Mouse (Mus musculus) heart, adult 2 months (tissue): Measurements from ENCODE around the gene Arhgef25. TPM values are rescaled to one million over a fixed set of nuclear protein-coding genes. Genes with fewer than 3 reads are reported as not detected.

Experiments used
- DNase-seq, 2 experiments: peaks; one replicate each; pipeline ENCODE4 v3.0.0; 2021
- H3K27ac ChIP-seq: fragments of 200-600 bp; 2 replicates; pipeline ENCODE4 v1.8.1; 2022
- H3K27me3 ChIP-seq: fragments of 200-500 bp; 2 replicates; pipeline ENCODE4 v1.6.1; 2012; ENCODE audit warnings: mild to moderate bottlenecking, low read length, inconsistent platforms, mixed read lengths; ENCODE audit not compliant: control insufficient read depth, insufficient read depth
- H3K36me3 ChIP-seq: fragments of 200-500 bp; 2 replicates; pipeline ENCODE4 v1.6.1; 2012; ENCODE audit warnings: low read length, inconsistent platforms; ENCODE audit not compliant: control insufficient read depth, insufficient read depth
- H3K4me1 ChIP-seq: fragments of 200-500 bp; 2 replicates; pipeline ENCODE4 v1.6.1; 2011; ENCODE audit warnings: low read length; ENCODE audit not compliant: control insufficient read depth, insufficient read depth
- H3K4me3 ChIP-seq: fragments of 200-600 bp; 2 replicates; pipeline ENCODE4 v1.8.1; 2022
- H3K79me2 ChIP-seq: fragments of 200-500 bp; replicated peaks from 2 replicates; pipeline ENCODE4 v1.6.1; 2012; ENCODE audit warnings: mild to moderate bottlenecking, inconsistent platforms, low read length, moderate library complexity, mixed read lengths; ENCODE audit not compliant: control insufficient read depth, insufficient read depth
- H3K9ac ChIP-seq: fragments of 200-500 bp; 2 replicates; pipeline ENCODE4 v1.6.1; 2012; ENCODE audit warnings: low read depth, mild to moderate bottlenecking, control low read depth, inconsistent platforms, low read length, mixed read lengths
- CTCF ChIP-seq: fragments of 200-600 bp; IDR thresholded peaks from 2 replicates; pipeline ENCODE4 v1.8.1; 2022; ENCODE audit warnings: antibody characterized with exemption, mild to moderate bottlenecking, moderate library complexity
- EP300 ChIP-seq: fragments of 200-500 bp; IDR thresholded peaks from 2 replicates; pipeline ENCODE4 v1.6.1; 2011; ENCODE audit warnings: low read depth, low read length, control low read depth; ENCODE audit not compliant: insufficient read depth
- POLR2A ChIP-seq: fragments of 200-500 bp; IDR thresholded peaks from 2 replicates; pipeline ENCODE4 v1.6.1; 2011; ENCODE audit warnings: mild to moderate bottlenecking, low read depth, low read length, control low read depth; ENCODE audit not compliant: insufficient read depth
- WGBS: fragments of 180-500 bp; shearing (Covaris S2); methylation state at CpG from one replicate; pipeline ENCODE4 v1.1.7; 2018; 5-methylcytosine and 5-hydroxymethylcytosine counted together
- intact Hi-C: fragments of 180-260 bp; cut with DNase I; formaldehyde crosslinking; loops from one replicate; pipeline ENCODE4 v1.15.1; 2025
- polyA plus RNA-seq: library from polyadenylated mRNA; depleted of rRNA; stranded (reverse); fragments of >200 nt; gene quantifications from 2 replicates; pipeline ENCODE4 v1.2.3, GENCODE M21; 2012
- total RNA-seq, 2 experiments: library from RNA; stranded (reverse); gene quantifications; 2 replicates each; pipeline ENCODE4 v1.2.3; 2021

Arhgef25 gene
- total and polyA plus RNA-seq, 3 experiments, result 9.8 to 18.2 (median 10.1) TPM

DNA sequence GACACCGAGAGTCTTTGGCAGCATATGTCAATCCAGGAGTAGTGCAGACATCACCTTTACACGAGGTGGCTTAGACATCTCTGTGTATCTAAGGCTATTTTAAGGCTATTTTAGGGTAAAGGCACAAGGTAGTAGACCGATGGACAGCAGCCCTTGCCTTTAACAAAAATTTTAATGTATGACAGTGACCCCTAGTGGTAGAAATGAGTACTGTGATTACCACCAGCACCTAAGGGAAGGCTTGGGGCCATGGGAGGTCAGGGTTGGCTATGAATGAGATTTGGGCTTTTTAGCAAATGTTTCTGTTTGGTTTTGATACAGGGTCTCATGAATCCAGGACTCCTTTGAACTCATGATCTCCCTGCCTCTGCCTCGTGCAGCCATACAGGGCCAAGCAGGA is 39.0 kb upstream of the Arhgef25 start:
- TF ChIP-seq POLR2A, result no peak
- peak; percentile 62; the same call in 1 of the 2 replicates for TF ChIP-seq EP300
- TF ChIP-seq CTCF, result peak; percentile 94
- WGBS, result 20% methylated on average over 4 of the region's 4 CpGs
- peak in 1 of 2 experiments; percentile 29 for DNase-seq
- Histone ChIP-seq H3K4me3 (no peak overlapping the region), H3K27ac (no peak overlapping the region), H3K36me3 (no peaks in the 10 kb centered on the region), H3K9ac (no peak overlapping the region), H3K4me1 (no peaks in the 10 kb centered on the region), H3K27me3 (no peaks in the 10 kb centered on the region), H3K79me2 (no peaks in the 10 kb centered on the region)
- intact Hi-C loops, result loop anchor here (1.0 kb wide), 3 partner anchors 52 to 104 kb away; partner anchors contain the start of gene B4galnt1

DNA sequence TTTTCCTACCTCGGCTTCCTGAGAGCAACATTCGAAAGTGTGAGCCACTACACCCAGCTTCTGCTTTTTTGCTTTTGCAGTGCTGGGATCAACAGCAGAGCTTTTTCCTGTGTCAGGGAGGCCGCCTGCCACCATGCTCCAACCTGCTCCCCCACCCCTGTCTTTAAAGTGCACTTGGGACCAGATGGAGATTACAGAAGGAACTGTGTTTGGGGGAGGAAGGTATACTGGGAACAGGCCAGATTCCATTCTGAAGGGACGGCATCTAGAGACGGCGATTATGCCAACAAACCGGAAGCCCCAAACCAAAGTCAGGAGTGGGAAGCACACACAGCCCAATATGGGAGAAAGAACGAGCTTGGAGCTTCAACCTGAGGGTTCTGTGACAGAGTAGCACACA is 37.3 kb upstream of the Arhgef25 start:
- no peaks in the 10 kb centered on the region for H3K36me3 ChIP-seq
- DNase-seq, result no peak
- H3K27me3 ChIP-seq, result no peaks in the 10 kb centered on the region
- 77% methylated on average over 8 of the region's 8 CpGs for WGBS
- no peaks in the 10 kb centered on the region for H3K79me2 ChIP-seq
- no peaks in the 10 kb centered on the region for H3K4me1 ChIP-seq
- no peak overlapping the region for H3K9ac ChIP-seq
- no peak for TF ChIP-seq EP300
- TF ChIP-seq POLR2A, result no peak
- no peak for TF ChIP-seq CTCF
- intact Hi-C loops, result no loop called here
- H3K27ac ChIP-seq, result no peak overlapping the region
- no peak overlapping the region for H3K4me3 ChIP-seq

DNA sequence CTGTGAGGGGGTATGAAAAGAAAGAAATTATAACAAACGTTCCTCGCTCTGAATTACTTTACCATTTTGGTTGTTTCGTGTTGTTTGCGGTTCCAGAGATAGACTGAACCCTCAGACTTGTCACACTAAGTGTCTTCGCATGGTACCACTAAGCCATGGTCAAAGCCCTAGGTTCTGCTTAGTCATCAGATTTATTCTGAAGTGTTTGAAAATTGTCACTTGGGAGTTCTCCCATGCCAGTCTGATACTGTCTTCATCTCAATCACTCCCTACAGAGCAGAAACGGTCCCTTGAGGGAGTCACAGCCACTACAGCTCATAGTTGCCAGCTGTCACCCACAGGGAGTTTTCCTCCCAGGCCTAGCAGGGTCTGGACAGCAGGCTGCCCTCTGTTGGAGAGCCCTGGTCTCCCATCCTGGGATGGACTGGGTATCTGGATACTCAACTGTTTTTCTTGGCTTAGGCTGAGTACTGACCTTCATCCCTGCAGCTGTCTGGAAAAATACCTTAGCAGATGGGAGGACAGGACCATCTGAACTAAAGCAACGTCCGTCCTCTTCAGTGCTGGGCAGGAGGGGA is 36.5 kb upstream of the Arhgef25 start:
- Histone ChIP-seq H3K9ac (no peak overlapping the region), H3K79me2 (no peaks in the 10 kb centered on the region), H3K27me3 (no peaks in the 10 kb centered on the region), H3K4me3 (no peak overlapping the region), H3K36me3 (no peaks in the 10 kb centered on the region), H3K27ac (no peak overlapping the region), H3K4me1 (no peaks in the 10 kb centered on the region)
- peak; percentile 63 for TF ChIP-seq CTCF
- TF ChIP-seq EP300, result no peak
- TF ChIP-seq POLR2A, result no peak
- WGBS, result 60% methylated on average over 8 of the region's 8 CpGs
- intact Hi-C loops, result no loop called here
- no peak for DNase-seq

DNA sequence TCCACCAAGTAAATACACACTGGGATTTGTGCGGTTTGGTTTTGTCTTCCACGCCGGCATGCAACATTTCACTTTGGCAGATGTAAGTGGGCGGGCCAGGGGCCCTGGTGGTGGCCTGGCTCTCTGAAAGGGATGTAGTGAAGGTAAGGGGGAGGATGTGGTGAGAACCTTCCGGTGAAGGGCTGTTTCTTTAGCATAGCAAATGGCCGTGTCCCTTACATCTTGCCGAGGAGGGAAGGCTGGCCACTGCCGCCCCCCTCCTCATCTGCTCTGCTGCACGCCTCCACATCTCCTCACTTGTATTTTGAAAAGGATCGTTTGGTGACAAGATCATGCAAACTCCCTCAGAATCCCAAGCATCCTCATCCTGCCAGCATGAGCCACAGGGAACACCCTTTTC is 35.8 kb upstream of the Arhgef25 start:
- intact Hi-C loops, result no loop called here
- no peak for DNase-seq
- Histone ChIP-seq H3K27me3 (no peaks in the 10 kb centered on the region), H3K27ac (no peak overlapping the region), H3K79me2 (no peaks in the 10 kb centered on the region), H3K4me1 (no peaks in the 10 kb centered on the region), H3K9ac (no peak overlapping the region), H3K4me3 (no peak overlapping the region), H3K36me3 (no peaks in the 10 kb centered on the region)
- WGBS, result 40% methylated on average over 10 of the region's 10 CpGs
- TF ChIP-seq EP300 (no peak), POLR2A (no peak), CTCF (no peak)

DNA sequence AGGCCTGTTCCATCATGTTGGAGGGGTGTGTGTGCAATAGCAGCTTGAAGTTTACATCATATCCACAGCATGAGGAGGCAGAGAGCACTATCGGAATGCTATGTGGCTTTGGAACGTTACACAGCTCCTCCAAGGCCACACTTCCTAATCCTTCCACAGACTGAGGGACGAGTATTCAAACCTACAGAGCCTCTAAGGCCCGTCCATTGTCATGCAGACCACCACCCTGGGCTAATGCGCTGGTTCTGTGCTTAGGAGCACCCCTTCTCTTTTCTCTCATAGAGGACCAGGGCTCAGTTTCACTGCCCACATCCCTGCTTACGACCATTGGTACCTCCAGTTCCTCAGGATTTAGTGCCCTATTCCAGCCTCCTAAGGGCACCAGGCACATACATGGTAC is 35.3 kb upstream of the Arhgef25 start:
- H3K4me3 ChIP-seq, result no peak overlapping the region
- H3K27ac ChIP-seq, result no peak overlapping the region
- no peaks in the 10 kb centered on the region for H3K27me3 ChIP-seq
- H3K4me1 ChIP-seq, result no peaks in the 10 kb centered on the region
- H3K36me3 ChIP-seq, result no peaks in the 10 kb centered on the region
- TF ChIP-seq POLR2A, result no peak
- no peak for TF ChIP-seq CTCF
- TF ChIP-seq EP300, result no peak
- H3K79me2 ChIP-seq, result no peaks in the 10 kb centered on the region
- no peak overlapping the region for H3K9ac ChIP-seq
- intact Hi-C loops, result no loop called here
- no peak for DNase-seq
- WGBS, result 73% methylated on average over 6 of the region's 6 CpGs

DNA sequence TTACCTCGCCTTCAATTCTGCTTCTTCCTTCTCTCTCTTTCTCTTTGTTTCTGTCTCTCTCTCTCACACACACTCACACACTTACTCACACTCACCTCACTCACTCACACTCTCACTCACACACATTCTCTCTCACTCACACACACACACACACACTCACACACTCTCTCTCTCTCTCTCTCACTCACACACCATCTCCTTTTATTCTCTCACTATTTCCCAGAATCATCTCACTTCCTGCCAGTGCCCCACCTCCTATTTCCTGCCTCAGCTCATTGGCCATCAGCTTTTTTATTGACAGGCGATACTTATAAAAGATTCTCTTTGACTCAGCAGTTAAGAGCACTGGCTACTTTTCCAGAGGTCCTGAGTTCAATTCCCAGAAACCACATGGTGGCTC is 28.5 kb upstream of the Arhgef25 start:
- 91% methylated on average over 2 of the region's 2 CpGs for WGBS
- intact Hi-C loops, result no loop called here
- TF ChIP-seq POLR2A (no peak), EP300 (no peak), CTCF (no peak)

More for the DNA sequence above, 28.5 kb upstream of the Arhgef25 start:
- Histone ChIP-seq H3K9ac (no peak overlapping the region), H3K27me3 (no peaks in the 10 kb centered on the region), H3K36me3 (no peaks in the 10 kb centered on the region), H3K27ac (no peak overlapping the region), H3K4me1 (no peaks in the 10 kb centered on the region), H3K4me3 (no peak overlapping the region), H3K79me2 (no peaks in the 10 kb centered on the region)
- no peak for DNase-seq
